Mouse (Mus musculus): ENCODE results near the gene Nmnat2. TPM values are rescaled to one million over a fixed set of nuclear protein-coding genes. Genes with fewer than 3 reads are reported as not detected.

Gene Nmnat2
- polyA plus RNA-seq (2015; fragmentation: Nextera tagmentation; extraction: Ambion mirVana) = 38.8 and 41.9 TPM in 2 replicates

DNA sequence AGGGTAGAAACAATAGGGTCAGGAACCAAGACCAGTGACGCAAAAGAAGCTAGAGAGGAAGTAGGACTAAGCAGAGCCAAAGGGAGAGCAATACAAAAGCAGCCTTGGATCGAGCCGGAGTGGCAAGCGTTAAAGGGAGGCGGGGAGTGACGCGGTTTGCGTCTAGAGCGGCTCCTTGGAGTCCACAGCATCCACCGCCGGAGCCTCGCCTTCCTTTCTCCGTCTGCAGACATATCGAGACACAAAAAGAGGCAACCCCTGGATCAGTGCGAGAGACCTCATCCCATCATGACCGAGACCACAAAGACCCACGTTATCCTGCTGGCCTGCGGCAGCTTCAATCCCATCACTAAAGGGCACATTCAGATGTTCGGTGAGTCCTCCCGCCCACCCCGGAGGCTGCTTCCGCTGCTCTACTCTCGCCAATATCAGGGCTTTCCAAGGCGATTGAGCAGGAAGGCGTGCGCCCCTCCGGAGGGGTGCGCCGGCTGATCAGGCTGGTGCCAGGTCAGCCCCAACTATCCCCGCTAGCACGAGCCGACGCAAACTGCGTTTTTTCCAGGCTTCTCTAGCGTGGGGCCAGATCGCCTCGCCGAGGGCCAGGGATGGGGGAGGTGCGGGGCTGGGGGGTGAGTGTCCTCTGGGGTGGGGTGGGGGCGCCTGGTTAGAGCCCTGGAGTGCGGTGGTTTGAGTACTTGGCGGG is at the start of gene Nmnat2:
Gene Nmnat2, plus strand, starts transcription at position 173 of the 703 bp plus-strand sequence.
- Histone ChIP-seq H3K9me3 (replicated peaks) (no peaks in the 10 kb centered on the region), H3K27me3 (peaks cover 40% of the 10 kb centered on the region), H3K4me3 (peak within 1 kb of the TSS; percentile 60), H3K9ac (peak within 1 kb of the TSS; percentile 72), H3K27ac (peak within 1 kb of the TSS; percentile 82), H3K36me3 (ENCODE audit: poor library complexity, severe bottlenecking) (no peaks in the 10 kb centered on the region), H3K4me1 (peaks cover 19% of the 10 kb centered on the region), H3K4me2 (peak within 1 kb of the TSS; percentile 78)
- WGBS = under 1% methylated on average over 42 of the region's 42 CpGs
- ATAC-seq = peak; percentile 92

- no peak overlapping the region for H3K9ac ChIP-seq
- no peaks in the 10 kb centered on the region for H3K27me3 ChIP-seq
- no peak overlapping the region for H3K27ac ChIP-seq
- H3K4me2 ChIP-seq = no peak overlapping the region
- no peak overlapping the region for H3K4me3 ChIP-seq
- WGBS = 89% methylated on average over 6 of the region's 6 CpGs
- peaks cover 4% of the 10 kb centered on the region; the same call in 1 of the 2 replicates for H3K4me1 ChIP-seq
- H3K36me3 ChIP-seq (ENCODE audit: poor library complexity, severe bottlenecking) = no peaks in the 10 kb centered on the region
- no peaks in the 10 kb centered on the region for H3K9me3 ChIP-seq (replicated peaks)
- ATAC-seq = no peak
Observed at GRCm38 (mm10) chr1:152913483-152914460, 41.0 kb upstream of the Nmnat2 start.

DNA sequence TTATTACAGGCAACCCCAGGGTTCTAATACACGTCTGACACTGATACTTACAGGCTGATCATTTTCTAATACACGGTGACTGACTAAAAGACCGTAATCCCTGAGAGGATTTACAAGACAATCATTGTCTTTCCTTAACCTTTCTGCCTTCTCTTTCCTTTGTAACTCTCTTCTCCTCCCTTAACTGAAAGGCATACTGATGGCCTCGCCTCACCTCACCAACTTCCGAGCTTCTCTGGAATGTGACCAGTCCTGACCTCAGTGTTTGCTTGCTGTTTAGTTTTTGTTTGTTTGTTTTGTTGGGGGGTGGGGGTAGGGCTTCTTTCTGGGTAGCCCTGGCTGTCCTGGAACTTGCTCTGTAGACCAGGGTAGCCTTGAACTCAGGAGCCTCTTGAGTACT is 39.0 kb upstream of the Nmnat2 start:
- no peak overlapping the region for H3K4me2 ChIP-seq
- H3K4me1 ChIP-seq = peaks cover 4% of the 10 kb centered on the region; the same call in 1 of the 2 replicates
- H3K9me3 ChIP-seq (replicated peaks) = no peaks in the 10 kb centered on the region
- 25% methylated on average over 5 of the region's 5 CpGs for WGBS
- H3K27me3 ChIP-seq = no peaks in the 10 kb centered on the region
- ATAC-seq = no peak
- no peak overlapping the region for H3K27ac ChIP-seq
- H3K9ac ChIP-seq = no peak overlapping the region
- no peak overlapping the region for H3K4me3 ChIP-seq
- H3K36me3 ChIP-seq (ENCODE audit: poor library complexity, severe bottlenecking) = no peaks in the 10 kb centered on the region

DNA sequence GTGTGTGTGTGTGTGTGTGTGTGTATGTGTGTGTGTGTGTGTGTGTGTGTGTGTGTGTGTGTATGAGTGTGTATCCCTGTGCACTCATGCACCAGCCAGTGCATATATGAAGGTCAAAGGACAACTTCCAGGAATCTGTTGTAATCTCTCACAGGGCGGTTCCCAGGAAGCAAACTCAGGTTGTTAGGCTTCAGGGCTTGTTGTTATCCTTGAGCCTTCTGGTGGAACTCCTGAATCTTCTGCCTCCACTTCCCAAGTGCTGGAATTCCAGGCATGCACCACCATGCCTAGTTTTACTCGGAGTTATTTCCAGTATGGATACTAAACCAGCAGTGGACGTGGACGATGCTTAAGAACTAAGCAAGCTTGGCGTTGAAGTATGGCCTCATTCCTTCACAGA is 37.9 kb upstream of the Nmnat2 start:
- Histone ChIP-seq H3K4me2 (no peak overlapping the region), H3K4me1 (peaks cover 4% of the 10 kb centered on the region; the same call in 1 of the 2 replicates), H3K36me3 (ENCODE audit: poor library complexity, severe bottlenecking) (no peaks in the 10 kb centered on the region), H3K9ac (no peak overlapping the region), H3K27ac (no peak overlapping the region), H3K27me3 (no peaks in the 10 kb centered on the region), H3K9me3 (replicated peaks) (no peaks in the 10 kb centered on the region), H3K4me3 (no peak overlapping the region)
- ATAC-seq = no peak
- WGBS = 88% methylated on average over 5 of the region's 5 CpGs

GRCm38 (mm10) chr1:152917626-152918025 is 37.2 kb upstream of the Nmnat2 start:
- H3K4me3 ChIP-seq = no peak overlapping the region
- H3K9ac ChIP-seq = no peak overlapping the region
- 74% methylated on average over 4 of the region's 4 CpGs for WGBS
- no peak overlapping the region for H3K4me2 ChIP-seq
- H3K27ac ChIP-seq = no peak overlapping the region
- ATAC-seq = no peak
- H3K36me3 ChIP-seq (ENCODE audit: poor library complexity, severe bottlenecking) = no peaks in the 10 kb centered on the region
- peaks cover 4% of the 10 kb centered on the region; the same call in 1 of the 2 replicates for H3K4me1 ChIP-seq
- no peaks in the 10 kb centered on the region for H3K27me3 ChIP-seq
- H3K9me3 ChIP-seq (replicated peaks) = no peaks in the 10 kb centered on the region

DNA sequence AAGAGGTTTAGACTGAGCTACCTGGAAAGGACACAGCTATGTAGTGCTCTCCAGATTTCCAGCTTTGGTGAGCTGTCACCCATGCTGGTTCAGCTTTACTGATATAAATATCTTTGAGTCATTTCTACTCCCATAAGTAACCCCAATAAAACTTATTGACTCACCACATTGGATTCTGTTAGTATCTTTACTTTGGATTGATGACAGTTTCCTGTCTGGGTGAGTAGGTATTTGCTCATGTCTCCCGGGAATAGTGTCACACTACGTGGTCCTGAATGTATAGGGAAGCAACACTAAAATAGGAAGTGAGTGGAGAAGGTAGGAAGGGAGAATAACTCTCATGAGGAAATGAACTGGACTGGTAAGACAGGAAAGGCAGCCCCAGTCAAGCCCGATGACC is 33.0 kb upstream of the Nmnat2 start:
- H3K4me1 ChIP-seq = no peaks in the 10 kb centered on the region
- ATAC-seq = no peak
- H3K27ac ChIP-seq = no peak overlapping the region
- WGBS = 85% methylated on average over 3 of the region's 3 CpGs
- H3K9ac ChIP-seq = no peak overlapping the region
- no peak overlapping the region for H3K4me2 ChIP-seq
- H3K36me3 ChIP-seq (ENCODE audit: poor library complexity, severe bottlenecking) = no peaks in the 10 kb centered on the region
- no peaks in the 10 kb centered on the region for H3K9me3 ChIP-seq (replicated peaks)
- H3K4me3 ChIP-seq = no peak overlapping the region
- no peaks in the 10 kb centered on the region for H3K27me3 ChIP-seq

GRCm38 (mm10) chr1:152933962-152934361 is 20.8 kb upstream of the Nmnat2 start:
- H3K9me3 ChIP-seq (replicated peaks) = no peaks in the 10 kb centered on the region
- H3K27ac ChIP-seq = no peak overlapping the region
- no peaks in the 10 kb centered on the region for H3K36me3 ChIP-seq (ENCODE audit: poor library complexity, severe bottlenecking)
- no peaks in the 10 kb centered on the region for H3K4me1 ChIP-seq
- 69% methylated on average over 11 of the region's 11 CpGs for WGBS
- no peak overlapping the region for H3K4me3 ChIP-seq
- no peaks in the 10 kb centered on the region for H3K27me3 ChIP-seq
- no peak overlapping the region for H3K9ac ChIP-seq
- no peak for ATAC-seq
- H3K4me2 ChIP-seq = no peak overlapping the region

DNA sequence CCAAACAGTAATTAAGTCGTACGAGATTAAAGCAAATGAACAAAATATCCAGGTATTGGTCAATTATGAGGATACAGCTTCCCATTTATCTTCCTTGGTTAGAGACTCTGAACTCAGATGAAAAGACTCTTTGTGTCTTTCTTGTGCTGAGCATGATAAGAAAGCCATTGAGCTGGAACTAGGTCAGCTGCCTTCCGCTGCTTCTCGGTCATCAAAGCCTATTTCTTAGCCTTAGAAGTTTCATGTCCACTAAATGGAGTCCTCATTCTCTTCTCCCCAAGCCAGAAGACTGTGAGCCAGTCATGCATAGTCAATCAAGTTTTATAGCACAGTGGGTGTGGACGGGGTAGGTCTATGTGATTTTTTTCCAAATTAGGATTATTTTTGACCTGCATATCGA is 19.3 kb upstream of the Nmnat2 start:
- Histone ChIP-seq H3K36me3 (ENCODE audit: poor library complexity, severe bottlenecking) (no peaks in the 10 kb centered on the region), H3K4me3 (no peak overlapping the region), H3K4me2 (no peak overlapping the region), H3K27ac (no peak overlapping the region), H3K27me3 (no peaks in the 10 kb centered on the region), H3K4me1 (no peaks in the 10 kb centered on the region), H3K9ac (no peak overlapping the region), H3K9me3 (replicated peaks) (no peaks in the 10 kb centered on the region)
- 60% methylated on average over 6 of the region's 6 CpGs for WGBS
- ATAC-seq = no peak

- H3K27me3 ChIP-seq = no peaks in the 10 kb centered on the region
- WGBS = 87% methylated on average over 5 of the region's 5 CpGs
- no peak overlapping the region for H3K4me3 ChIP-seq
- no peak overlapping the region for H3K27ac ChIP-seq
- H3K36me3 ChIP-seq (ENCODE audit: poor library complexity, severe bottlenecking) = no peaks in the 10 kb centered on the region
- no peaks in the 10 kb centered on the region for H3K4me1 ChIP-seq
- H3K9me3 ChIP-seq (replicated peaks) = no peaks in the 10 kb centered on the region
- H3K9ac ChIP-seq = no peak overlapping the region
- ATAC-seq = no peak
- no peak overlapping the region for H3K4me2 ChIP-seq
Observed at GRCm38 (mm10) chr1:152936365-152936764, 18.4 kb upstream of the Nmnat2 start.

GRCm38 (mm10) chr1:152942977-152943376 is 11.8 kb upstream of the Nmnat2 start:
- Histone ChIP-seq H3K9me3 (replicated peaks) (no peaks in the 10 kb centered on the region), H3K27ac (no peak overlapping the region), H3K4me1 (no peaks in the 10 kb centered on the region), H3K4me3 (no peak overlapping the region), H3K9ac (no peak overlapping the region), H3K27me3 (no peaks in the 10 kb centered on the region), H3K36me3 (ENCODE audit: poor library complexity, severe bottlenecking) (no peaks in the 10 kb centered on the region), H3K4me2 (no peak overlapping the region)
- ATAC-seq = no peak
- 44% methylated on average over 4 of the region's 4 CpGs for WGBS

DNA sequence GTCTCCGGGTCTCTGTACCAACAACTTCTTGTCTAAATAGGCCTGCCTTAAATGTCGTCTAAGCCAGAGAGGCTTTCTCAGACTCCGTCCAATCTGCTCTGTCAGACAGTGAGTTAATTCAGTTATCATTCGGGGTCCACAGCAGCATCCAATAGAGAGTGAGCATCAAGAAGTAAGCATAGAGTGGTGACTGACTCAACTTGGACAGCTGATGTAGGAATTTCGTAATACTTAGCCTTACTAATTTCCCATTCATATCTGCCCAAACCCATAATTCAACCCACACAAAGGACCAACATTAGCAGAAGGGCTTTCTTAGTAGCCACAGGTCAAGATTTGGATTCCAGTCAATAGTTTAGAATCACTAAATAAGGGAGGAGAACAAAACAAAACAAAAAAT is 626 bp upstream of the Nmnat2 start:
- Histone ChIP-seq H3K27ac (no peak overlapping the region), H3K4me2 (no peak overlapping the region), H3K36me3 (ENCODE audit: poor library complexity, severe bottlenecking) (no peaks in the 10 kb centered on the region), H3K9ac (no peak overlapping the region), H3K27me3 (peaks cover 40% of the 10 kb centered on the region), H3K4me3 (no peak overlapping the region), H3K4me1 (peaks cover 19% of the 10 kb centered on the region), H3K9me3 (replicated peaks) (no peaks in the 10 kb centered on the region)
- no peak for ATAC-seq
- WGBS = 77% methylated on average over 5 of the region's 5 CpGs

DNA sequence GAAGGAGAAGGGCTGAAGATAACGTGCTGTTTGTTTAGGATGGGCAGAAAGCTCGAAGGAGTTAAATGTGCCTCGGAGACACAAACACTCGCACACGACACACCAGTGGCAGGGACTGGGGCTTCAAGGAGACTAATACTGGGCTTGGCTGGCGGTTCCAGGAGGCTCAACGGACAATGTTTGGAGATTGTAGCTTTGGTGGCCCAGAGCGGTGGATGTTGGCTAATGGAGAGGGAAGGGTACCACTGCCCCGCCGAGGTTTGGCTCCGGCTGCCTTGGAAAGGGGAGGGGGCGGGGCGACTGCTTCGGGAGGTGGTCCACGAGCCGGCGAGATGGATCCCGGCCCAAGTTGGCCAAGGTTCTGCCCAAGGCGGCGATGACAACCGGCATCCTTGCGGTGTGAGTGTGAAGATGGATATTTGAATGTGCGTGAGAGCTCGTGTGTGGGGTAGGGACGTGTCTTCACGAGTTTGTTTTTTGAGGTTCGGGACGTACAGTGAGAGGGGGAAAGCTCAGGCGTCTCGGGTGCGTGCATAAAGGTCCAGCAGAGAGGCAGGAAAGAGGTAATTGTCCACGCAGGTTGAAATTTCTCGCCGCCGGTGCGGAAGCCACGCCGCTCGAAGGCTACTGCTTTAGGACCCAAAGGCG is 895 bp downstream of the Nmnat2 start:
- H3K9ac ChIP-seq = peak overlapping the region; percentile 72
- peak overlapping the region; percentile 60 for H3K4me3 ChIP-seq
- peak; percentile 40 for ATAC-seq
- H3K27me3 ChIP-seq = peaks cover 40% of the 10 kb centered on the region
- H3K27ac ChIP-seq = peak overlapping the region; percentile 82; the same call in 1 of the 2 replicates
- no peaks in the 10 kb centered on the region for H3K9me3 ChIP-seq (replicated peaks)
- no peaks in the 10 kb centered on the region for H3K36me3 ChIP-seq (ENCODE audit: poor library complexity, severe bottlenecking)
- H3K4me2 ChIP-seq = peak overlapping the region; percentile 78
- peaks cover 19% of the 10 kb centered on the region for H3K4me1 ChIP-seq
- WGBS = under 1% methylated on average over 40 of the region's 40 CpGs

Data from forebrain, embryonic 13.5 days (tissue).